Mouse (Mus musculus) CD4-positive, CD25-positive, alpha-beta regulatory T cell, adult 4 months (primary cell): ENCODE data around the gene Rnf138rt1. TPM values are rescaled to one million over a fixed set of nuclear protein-coding genes. Genes with fewer than 3 reads are reported as not detected.

ENCODE experiments used
- ATAC-seq: one replicate; pipeline ENCODE4 v1.8.0; 2017
- polyA plus RNA-seq, 2 experiments: library from polyadenylated mRNA; unstranded; fragments of 100-300 nt; shearing (Covaris generic); gene quantifications; one replicate each; pipeline ENCODE4 v1.2.1; 2017

Gene Rnf138rt1
- polyA plus RNA-seq: not detected

DNA sequence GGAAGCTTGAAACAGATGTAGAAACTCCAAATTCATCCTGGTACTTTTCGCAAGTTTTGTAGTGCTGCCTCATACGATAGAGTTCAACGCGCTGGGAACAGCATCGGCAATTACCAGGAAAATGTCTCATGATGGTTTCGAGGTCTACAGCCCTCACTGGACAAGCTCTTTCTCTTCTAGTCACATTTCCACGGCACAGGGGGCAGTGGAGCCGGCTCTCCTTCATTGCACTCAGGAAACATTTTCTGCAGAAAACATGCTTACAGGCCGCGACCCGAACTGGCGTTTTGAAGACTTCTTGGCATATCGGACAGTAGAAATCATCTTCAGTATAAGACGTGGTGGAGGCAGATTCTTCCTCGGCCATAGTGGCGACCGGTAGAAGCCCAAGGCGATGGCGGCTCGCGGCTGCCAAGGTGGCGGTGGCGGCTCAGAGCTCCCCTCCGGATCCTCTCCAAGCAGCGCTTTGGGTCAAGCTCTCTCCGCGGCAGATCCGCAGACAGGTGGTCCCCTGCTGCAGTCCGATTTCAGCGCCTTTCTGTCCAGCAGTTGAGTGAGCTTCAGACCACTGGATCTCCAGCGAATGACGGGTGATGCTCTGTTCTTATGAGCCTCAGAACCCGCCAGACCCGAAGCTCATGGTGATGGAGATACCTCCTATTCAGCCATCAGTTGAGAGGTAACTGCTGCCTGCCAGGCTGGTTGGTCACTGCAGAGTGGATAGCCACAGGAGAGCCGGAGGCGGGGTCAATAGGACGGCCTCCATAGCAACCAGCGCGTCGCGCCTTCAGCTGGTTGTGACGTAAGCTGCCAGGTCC, at the start of gene Rnf138rt1:
Gene Rnf138rt1, minus strand, starts transcription at position 713 of the 818 bp plus-strand sequence.
- ATAC-seq: no peak

DNA sequence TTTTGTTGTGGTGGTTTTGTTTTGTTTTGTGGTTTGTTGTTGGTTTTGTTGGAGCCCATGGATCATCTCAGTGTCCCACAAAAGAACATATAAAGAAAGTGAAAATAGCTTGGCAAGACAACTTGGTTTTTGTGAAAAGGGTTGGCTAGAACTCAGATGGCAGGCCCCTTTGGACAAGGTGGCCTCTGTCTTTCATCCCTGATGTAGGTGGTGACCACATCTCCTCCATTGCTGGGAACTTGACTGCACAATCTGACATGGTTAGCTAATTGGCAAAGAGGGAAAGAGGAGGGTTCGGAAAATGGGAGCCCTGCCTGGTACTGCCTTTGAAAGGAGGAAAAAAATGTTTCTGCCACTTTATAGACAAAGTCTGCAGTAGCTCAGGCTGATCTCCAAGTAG, 46.1 kb upstream of the Rnf138rt1 start:
- ATAC-seq: no peak

DNA sequence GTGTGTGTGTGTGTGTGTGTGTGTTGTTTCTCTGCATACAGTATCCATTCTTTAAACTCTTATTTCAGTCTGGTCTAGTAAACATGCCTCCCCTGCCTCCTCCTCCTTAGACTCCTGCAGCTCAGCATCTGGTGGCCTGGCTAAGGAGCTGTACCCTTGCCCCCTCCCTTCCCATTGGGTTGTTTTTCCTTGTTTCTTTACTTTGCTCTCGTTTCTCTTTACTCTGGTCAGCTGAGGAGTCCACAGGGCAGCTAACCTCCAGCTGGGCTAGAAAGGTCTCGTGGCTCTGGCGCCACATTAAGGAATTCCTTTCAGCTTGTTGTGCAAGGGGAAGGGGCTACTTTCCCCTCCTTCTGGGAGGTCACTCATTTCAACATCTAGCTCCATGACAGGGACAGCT, 5.2 kb upstream of the Rnf138rt1 start:
- no peak for ATAC-seq

DNA sequence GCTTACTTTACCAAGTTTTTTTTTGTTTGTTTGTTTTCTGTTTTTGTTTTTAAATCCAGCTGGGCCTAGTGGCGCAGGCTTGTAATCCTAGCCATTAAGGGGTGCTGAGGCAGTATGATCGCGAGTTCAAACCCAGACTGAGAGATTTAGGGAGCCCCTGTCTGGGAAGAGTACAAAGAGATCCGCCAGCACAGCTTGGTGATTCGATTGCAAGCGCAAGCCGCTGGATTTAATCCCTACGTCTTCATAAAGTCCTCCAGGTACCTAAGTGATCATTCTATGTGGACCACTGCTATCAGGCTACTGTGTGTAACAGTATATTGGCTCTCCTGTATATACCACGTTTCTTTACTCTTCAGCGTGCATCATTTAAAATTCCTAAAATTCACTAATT, 303 bp upstream of the Rnf138rt1 start:
- no peak for ATAC-seq

DNA sequence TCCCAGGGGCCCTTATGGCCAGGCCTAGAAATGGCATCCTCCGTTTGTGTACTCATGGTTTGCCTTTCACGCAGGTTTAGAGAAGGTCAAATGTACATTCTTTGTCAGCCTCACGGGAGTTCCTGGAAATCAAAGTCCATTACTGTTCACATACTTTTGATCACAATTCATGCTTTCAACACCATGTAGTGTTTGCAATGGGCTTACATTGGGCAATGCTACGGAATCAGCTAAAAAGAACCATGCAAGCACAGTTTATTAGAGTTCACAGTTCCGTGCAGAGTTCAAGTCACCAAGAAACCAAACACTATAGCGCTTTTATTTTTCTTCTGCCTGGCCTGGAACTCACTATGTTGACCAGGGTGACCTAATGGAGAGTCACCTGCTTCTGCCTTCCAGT, 15.1 kb downstream of the Rnf138rt1 start:
- no peak for ATAC-seq

DNA sequence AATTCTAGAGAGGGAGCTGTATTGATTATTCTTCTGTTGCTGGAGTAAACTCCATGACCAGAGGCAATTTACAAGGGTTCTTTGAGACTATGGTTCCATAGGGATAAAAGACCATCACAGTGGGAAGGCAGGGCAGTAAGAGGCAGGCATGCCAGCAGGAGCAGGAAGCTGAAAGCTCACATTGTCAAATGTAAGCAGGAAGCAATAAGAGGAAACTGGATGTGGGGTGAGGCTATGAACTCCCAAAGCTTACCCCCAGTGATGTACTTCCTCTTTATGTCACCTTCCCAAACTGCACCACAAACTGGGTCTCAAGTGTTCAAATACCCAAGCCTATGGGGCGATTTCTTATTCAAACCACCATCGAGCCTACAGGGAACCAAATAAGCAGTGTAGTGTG, 17.2 kb downstream of the Rnf138rt1 start:
- ATAC-seq: no peak

DNA sequence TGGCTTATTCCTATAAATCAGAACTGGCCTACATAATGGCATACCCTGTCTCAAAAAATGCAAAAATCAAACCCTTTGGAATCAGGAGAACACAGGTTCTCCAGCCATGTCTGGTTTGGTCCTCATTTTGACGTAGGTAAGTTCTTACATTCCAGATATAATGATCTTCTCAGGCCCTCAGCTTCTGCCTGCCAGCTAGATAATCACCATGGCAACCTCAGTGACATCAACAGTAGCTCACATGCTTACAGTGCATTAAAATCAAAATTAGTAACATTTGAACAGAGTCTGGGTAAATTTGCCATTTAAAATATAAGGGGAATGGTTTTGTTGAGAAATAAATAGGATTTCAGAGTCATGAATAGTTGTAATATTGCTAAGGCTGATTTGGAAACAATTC, 22.2 kb downstream of the Rnf138rt1 start:
- no peak for ATAC-seq

DNA sequence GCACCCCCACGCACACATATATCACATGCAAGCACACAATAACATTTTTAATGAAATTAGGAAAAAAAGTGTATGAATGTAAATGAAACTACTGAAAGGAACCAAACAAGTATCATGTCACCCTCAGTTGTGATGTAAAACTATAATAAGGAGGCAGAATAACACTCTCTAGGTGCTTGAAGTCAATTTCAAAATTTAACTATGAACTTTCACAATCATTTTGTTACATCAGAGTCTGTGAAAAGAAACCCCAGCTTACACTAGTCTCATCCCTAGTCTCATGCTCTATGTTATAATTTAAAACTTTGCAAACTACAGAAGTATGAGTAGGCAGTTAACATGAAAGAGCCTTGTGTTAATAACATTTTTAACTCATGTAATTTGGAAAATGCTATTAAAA, 27.0 kb downstream of the Rnf138rt1 start:
- no peak for ATAC-seq

DNA sequence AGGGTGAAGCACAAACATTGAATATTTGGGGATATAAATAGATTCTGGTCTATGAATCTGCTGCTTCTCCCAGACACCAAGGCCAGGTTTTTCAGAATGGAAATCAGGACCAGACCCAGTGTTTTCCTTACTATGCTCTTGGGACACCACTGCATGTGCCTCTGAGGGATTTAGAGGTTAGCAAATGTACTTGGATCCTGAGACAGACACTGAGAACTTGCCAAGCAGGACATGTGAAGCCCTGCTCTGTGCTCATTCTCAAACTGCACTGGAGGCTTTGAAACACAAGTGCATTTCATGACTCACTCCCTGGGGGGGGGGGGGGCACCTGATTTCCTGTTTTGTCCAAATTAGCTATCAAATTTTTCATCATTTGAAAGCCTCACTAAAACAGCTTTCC, 37.5 kb downstream of the Rnf138rt1 start:
- ATAC-seq: peak; percentile 71

DNA sequence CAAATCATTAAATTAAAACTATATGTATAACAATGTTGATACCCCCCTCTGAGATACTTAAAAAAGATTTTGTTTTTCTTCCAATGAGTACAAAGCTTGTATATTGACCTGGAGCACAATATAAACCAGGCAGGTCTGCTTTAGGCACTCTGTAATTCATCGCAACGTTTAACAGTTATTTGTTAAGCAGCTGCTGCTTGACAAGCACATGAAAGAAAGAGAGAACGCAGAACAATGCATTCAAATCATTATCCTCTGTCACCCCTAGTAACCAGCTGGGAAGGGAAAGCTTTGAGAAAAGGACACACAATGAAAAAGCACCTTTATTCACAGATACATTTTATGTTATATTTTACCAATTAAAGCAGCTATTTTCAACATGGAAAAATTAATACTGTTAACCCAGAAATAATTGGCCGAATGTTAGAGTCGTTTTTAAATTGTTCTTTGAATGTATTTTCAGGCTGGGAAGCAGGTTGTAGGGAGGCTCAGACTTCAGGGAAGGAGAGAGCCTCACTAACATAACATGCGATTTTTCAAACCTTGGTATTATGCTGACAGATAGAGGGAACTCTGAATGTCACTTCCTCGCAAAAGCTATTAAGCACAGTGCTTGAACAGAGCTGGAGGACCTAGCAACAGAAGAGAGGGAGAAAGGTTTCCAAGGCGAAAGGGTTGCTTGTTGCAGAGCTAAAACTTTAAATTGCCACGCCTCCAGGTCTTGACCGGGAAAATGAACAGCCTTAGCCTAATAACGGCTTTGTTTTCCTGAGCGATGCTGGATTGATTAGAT, 38.1 kb downstream of the Rnf138rt1 start:
- ATAC-seq: no peak

DNA sequence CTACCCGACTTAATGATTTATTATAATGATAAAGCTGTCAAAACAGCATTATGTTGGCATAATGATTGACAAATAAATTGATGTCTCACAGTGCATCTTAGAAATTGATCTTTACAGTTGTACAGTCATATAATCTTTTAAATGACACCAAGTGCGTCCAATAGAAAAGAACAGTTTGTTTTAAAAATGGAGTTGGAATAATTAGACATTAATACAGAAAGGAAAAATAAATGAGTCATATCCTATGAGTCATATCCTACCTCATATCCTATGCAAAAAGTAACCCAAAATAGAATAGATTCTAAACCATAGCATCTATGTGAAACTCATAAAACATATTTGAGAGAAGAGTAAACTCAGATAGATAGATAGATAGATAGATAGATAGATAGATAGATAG, 40.5 kb downstream of the Rnf138rt1 start:
- ATAC-seq: peak; percentile 80

Other genes with a start within 250 kb of the Rnf138rt1 start
- gene Grpr, start 211.7 kb downstream of the Rnf138rt1 start, polyA plus RNA-seq: not detected
- gene Ap1s2, start 147.7 kb upstream of the Rnf138rt1 start, polyA plus RNA-seq: 10 to 100 TPM; 15.3 to 22.9 TPM
- 10 to 100 TPM; 39.8 to 45.1 TPM for gene Zrsr2, start 197.3 kb upstream of the Rnf138rt1 start, polyA plus RNA-seq